Mouse (Mus musculus) layer of hippocampus, postnatal 10 days (tissue): Measurements from ENCODE around the gene Mov10l1. TPM values are rescaled to one million over a fixed set of nuclear protein-coding genes. Genes with fewer than 3 reads are reported as not detected.

Experiments used
- DNase-seq, 2 experiments: peaks; one replicate each; pipeline ENCODE4 v3.0.0; 2021; ENCODE audit warnings: low spot score in 2 of 2
- total RNA-seq, 2 experiments: library from RNA; stranded (reverse); gene quantifications; 2 replicates each; pipeline ENCODE4 v1.2.3; 2021

Mov10l1 gene
- total RNA-seq, 2 experiments from 2014 or later, result not detected

- no peak for DNase-seq
These were observed 92.1 kb downstream of the Mov10l1 start, which contains the start of gene Trabd for GRCm38 (mm10) chr15:89074613-89075477. Gene Trabd, plus strand, starts transcription at chr15:89075124.

- peak; percentile 79 to 89 for DNase-seq
These were observed 92.9 kb downstream of the Mov10l1 start for GRCm38 (mm10) chr15:89075478-89076147.

GRCm38 (mm10) chr15:89076156-89076731 lies 93.5 kb downstream of the Mov10l1 start:
- peak; percentile 56 to 72 for DNase-seq

GRCm38 (mm10) chr15:89078208-89078836 lies 95.6 kb downstream of the Mov10l1 start:
- no peak for DNase-seq

- DNase-seq, result no peak
These were observed 101.2 kb downstream of the Mov10l1 start for GRCm38 (mm10) chr15:89083906-89084305.

- DNase-seq, result no peak
These were observed 102.1 kb downstream of the Mov10l1 start for GRCm38 (mm10) chr15:89084826-89085225.

- DNase-seq, result peak; percentile 85 to 90
These were observed 106.0 kb downstream of the Mov10l1 start, which contains the start of gene Selenoo for GRCm38 (mm10) chr15:89088607-89089247. Gene Selenoo, plus strand, starts transcription at chr15:89089084.

- no peak for DNase-seq
These were observed 106.7 kb downstream of the Mov10l1 start for GRCm38 (mm10) chr15:89089248-89090051.

- DNase-seq, result no peak
These were observed 108.0 kb downstream of the Mov10l1 start for GRCm38 (mm10) chr15:89090662-89091061.

- DNase-seq, result no peak
These were observed 109.5 kb downstream of the Mov10l1 start for GRCm38 (mm10) chr15:89092181-89092580.

- DNase-seq, result no peak
These were observed 114.7 kb downstream of the Mov10l1 start for GRCm38 (mm10) chr15:89097450-89097849.

- no peak for DNase-seq
These were observed 115.9 kb downstream of the Mov10l1 start for GRCm38 (mm10) chr15:89098616-89099015.

GRCm38 (mm10) chr15:89100823-89101222 lies 118.1 kb downstream of the Mov10l1 start:
- DNase-seq, result no peak

- no peak for DNase-seq
These were observed 119.9 kb downstream of the Mov10l1 start for GRCm38 (mm10) chr15:89102646-89103045.

- DNase-seq, result no peak
These were observed 121.2 kb downstream of the Mov10l1 start for GRCm38 (mm10) chr15:89103921-89104320.

GRCm38 (mm10) chr15:89104425-89104824 lies 121.7 kb downstream of the Mov10l1 start:
- DNase-seq, result no peak
